Mouse (Mus musculus): ENCODE results near the gene Golga5. TPM values are rescaled to one million over a fixed set of nuclear protein-coding genes. Genes with fewer than 3 reads are reported as not detected.
A peak's percentile ranks its signal among the peaks of the same experiment; 100 is the strongest.

The Golga5 gene
- polyA plus RNA-seq, 1 experiment from 2014 or later, result 36.0 TPM

GRCm38 (mm10) chr12:102453581-102453980, 15.4 kb upstream of the Golga5 start:
- Histone ChIP-seq H3K27ac (replicated peaks; ENCODE audit: low read depth, low read length) (no peak overlapping the region), H3K4me3 (ENCODE audit: low read depth, low read length) (no peak overlapping the region), H3K36me3 (ENCODE audit: control insufficient read depth, insufficient read depth, low read length) (no peaks in the 10 kb centered on the region), H3K4me1 (ENCODE audit: control insufficient read depth, insufficient read depth, low read length) (0 out of 2 replicates have a peak, but pooled peaks cover 5% of the 10 kb centered on the region), H3K9ac (ENCODE audit: low read length) (no peak overlapping the region), H3K9me3 (ENCODE audit: control insufficient read depth, low read length) (no peaks in the 10 kb centered on the region), H3K4me2 (ENCODE audit: low read depth, severe bottlenecking) (no peak overlapping the region), H3K27me3 (ENCODE audit: control insufficient read depth, insufficient read depth, low read length) (no peaks in the 10 kb centered on the region)
- DNase-seq (ENCODE audit: low spot score) (peak; percentile 56), ATAC-seq (ENCODE audit: insufficient number of reproducible peaks, low FRiP score, low TSS enrichment, low read depth) (no peak)
- WGBS, result 22% methylated on average over 6 of the region's 6 CpGs

DNA sequence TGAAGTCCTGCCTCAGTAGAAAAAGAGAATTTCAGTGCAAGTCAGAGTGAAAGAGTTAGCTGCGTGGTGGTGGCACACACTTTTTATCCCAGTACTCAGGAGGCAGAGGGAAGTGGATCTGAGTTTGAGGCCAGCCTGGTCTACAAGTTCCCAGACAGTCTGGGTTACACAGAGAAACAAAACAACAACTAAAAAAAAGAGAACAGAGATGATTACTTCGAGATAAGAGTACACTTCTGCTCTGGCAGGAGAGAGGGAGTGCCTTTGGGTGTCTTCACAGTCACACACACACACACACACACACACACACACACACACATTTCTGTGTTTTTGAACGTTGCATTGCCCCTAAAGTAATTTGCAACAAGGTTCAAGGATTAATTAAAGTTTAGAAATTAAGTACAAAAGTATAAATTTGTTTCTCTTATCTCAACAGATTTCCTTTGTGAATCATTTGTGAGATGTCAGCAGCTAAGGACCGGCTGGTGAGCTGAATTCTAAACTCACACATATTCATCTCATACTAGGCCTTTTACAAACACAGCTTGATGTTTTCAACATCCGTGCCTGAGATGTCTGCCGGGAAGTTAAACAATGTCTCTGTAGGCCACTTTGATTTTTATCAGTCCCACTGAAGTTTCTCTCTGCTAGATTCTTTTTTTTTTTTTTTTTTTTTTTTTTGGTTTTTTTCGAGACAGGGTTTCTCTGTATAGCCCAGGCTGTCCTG, 12.3 kb upstream of the Golga5 start:
- H3K9ac ChIP-seq (ENCODE audit: low read length), result no peak overlapping the region
- DNase-seq (ENCODE audit: low spot score) (no peak), ATAC-seq (ENCODE audit: insufficient number of reproducible peaks, low FRiP score, low TSS enrichment, low read depth) (no peak)
- H3K4me3 ChIP-seq (ENCODE audit: low read depth, low read length), result no peak overlapping the region
- H3K4me2 ChIP-seq (ENCODE audit: low read depth, severe bottlenecking), result no peak overlapping the region
- WGBS, result 77% methylated on average over 7 of the region's 7 CpGs
- no peaks in the 10 kb centered on the region for H3K27me3 ChIP-seq (ENCODE audit: control insufficient read depth, insufficient read depth, low read length)
- 0 out of 2 replicates have a peak, but pooled peaks cover 5% of the 10 kb centered on the region for H3K4me1 ChIP-seq (ENCODE audit: control insufficient read depth, insufficient read depth, low read length)
- H3K36me3 ChIP-seq (ENCODE audit: control insufficient read depth, insufficient read depth, low read length), result no peaks in the 10 kb centered on the region
- no peaks in the 10 kb centered on the region for H3K9me3 ChIP-seq (ENCODE audit: control insufficient read depth, low read length)
- H3K27ac ChIP-seq (replicated peaks; ENCODE audit: low read depth, low read length), result no peak overlapping the region

GRCm38 (mm10) chr12:102460014-102460413, 8.9 kb upstream of the Golga5 start:
- Histone ChIP-seq H3K36me3 (ENCODE audit: control insufficient read depth, insufficient read depth, low read length) (no peaks in the 10 kb centered on the region), H3K27me3 (ENCODE audit: control insufficient read depth, insufficient read depth, low read length) (no peaks in the 10 kb centered on the region), H3K9me3 (ENCODE audit: control insufficient read depth, low read length) (no peaks in the 10 kb centered on the region), H3K9ac (ENCODE audit: low read length) (no peak overlapping the region), H3K27ac (replicated peaks; ENCODE audit: low read depth, low read length) (no peak overlapping the region), H3K4me1 (ENCODE audit: control insufficient read depth, insufficient read depth, low read length) (no peaks in the 10 kb centered on the region), H3K4me3 (ENCODE audit: low read depth, low read length) (no peak overlapping the region), H3K4me2 (ENCODE audit: low read depth, severe bottlenecking) (no peak overlapping the region)
- DNase-seq (ENCODE audit: low spot score) (no peak), ATAC-seq (ENCODE audit: insufficient number of reproducible peaks, low FRiP score, low TSS enrichment, low read depth) (no peak)
- 75% methylated on average over 5 of the region's 5 CpGs for WGBS

- Histone ChIP-seq H3K4me1 (ENCODE audit: control insufficient read depth, insufficient read depth, low read length) (no peaks in the 10 kb centered on the region), H3K4me3 (ENCODE audit: low read depth, low read length) (no peak overlapping the region), H3K27ac (replicated peaks; ENCODE audit: low read depth, low read length) (no peak overlapping the region), H3K4me2 (ENCODE audit: low read depth, severe bottlenecking) (no peak overlapping the region), H3K9ac (ENCODE audit: low read length) (no peak overlapping the region), H3K9me3 (ENCODE audit: control insufficient read depth, low read length) (no peaks in the 10 kb centered on the region), H3K27me3 (ENCODE audit: control insufficient read depth, insufficient read depth, low read length) (no peaks in the 10 kb centered on the region), H3K36me3 (ENCODE audit: control insufficient read depth, insufficient read depth, low read length) (no peaks in the 10 kb centered on the region)
- ATAC-seq (ENCODE audit: insufficient number of reproducible peaks, low FRiP score, low TSS enrichment, low read depth) (no peak), DNase-seq (ENCODE audit: low spot score) (no peak)
- 76% methylated on average over 5 of the region's 5 CpGs for WGBS
Observed at GRCm38 (mm10) chr12:102461177-102461576, 7.8 kb upstream of the Golga5 start.

GRCm38 (mm10) chr12:102464650-102465049, 4.3 kb upstream of the Golga5 start:
- no peak overlapping the region for H3K9ac ChIP-seq (ENCODE audit: low read length)
- DNase-seq (ENCODE audit: low spot score), result no peak
- no peaks in the 10 kb centered on the region for H3K9me3 ChIP-seq (ENCODE audit: control insufficient read depth, low read length)
- no peak overlapping the region for H3K27ac ChIP-seq (replicated peaks; ENCODE audit: low read depth, low read length)
- H3K4me3 ChIP-seq (ENCODE audit: low read depth, low read length), result no peak overlapping the region
- H3K27me3 ChIP-seq (ENCODE audit: control insufficient read depth, insufficient read depth, low read length), result no peaks in the 10 kb centered on the region
- H3K4me1 ChIP-seq (ENCODE audit: control insufficient read depth, insufficient read depth, low read length), result no peaks in the 10 kb centered on the region
- no peak for ATAC-seq (ENCODE audit: insufficient number of reproducible peaks, low FRiP score, low TSS enrichment, low read depth)
- H3K36me3 ChIP-seq (ENCODE audit: control insufficient read depth, insufficient read depth, low read length), result no peaks in the 10 kb centered on the region
- no peak overlapping the region for H3K4me2 ChIP-seq (ENCODE audit: low read depth, severe bottlenecking)
- 60% methylated on average over 4 of the region's 4 CpGs for WGBS

- no peaks in the 10 kb centered on the region for H3K4me1 ChIP-seq (ENCODE audit: control insufficient read depth, insufficient read depth, low read length)
- H3K27me3 ChIP-seq (ENCODE audit: control insufficient read depth, insufficient read depth, low read length), result no peaks in the 10 kb centered on the region
- no peak for ATAC-seq (ENCODE audit: insufficient number of reproducible peaks, low FRiP score, low TSS enrichment, low read depth)
- H3K9ac ChIP-seq (ENCODE audit: low read length), result no peak overlapping the region
- no peak overlapping the region for H3K4me3 ChIP-seq (ENCODE audit: low read depth, low read length)
- no peak for DNase-seq (ENCODE audit: low spot score)
- no peak overlapping the region for H3K27ac ChIP-seq (replicated peaks; ENCODE audit: low read depth, low read length)
- WGBS, result 80% methylated on average over 1 of the region's 1 CpGs
- no peaks in the 10 kb centered on the region for H3K9me3 ChIP-seq (ENCODE audit: control insufficient read depth, low read length)
- H3K36me3 ChIP-seq (ENCODE audit: control insufficient read depth, insufficient read depth, low read length), result no peaks in the 10 kb centered on the region
- H3K4me2 ChIP-seq (ENCODE audit: low read depth, severe bottlenecking), result no peak overlapping the region
Observed at GRCm38 (mm10) chr12:102468136-102468535, 799 bp upstream of the Golga5 start.

DNA sequence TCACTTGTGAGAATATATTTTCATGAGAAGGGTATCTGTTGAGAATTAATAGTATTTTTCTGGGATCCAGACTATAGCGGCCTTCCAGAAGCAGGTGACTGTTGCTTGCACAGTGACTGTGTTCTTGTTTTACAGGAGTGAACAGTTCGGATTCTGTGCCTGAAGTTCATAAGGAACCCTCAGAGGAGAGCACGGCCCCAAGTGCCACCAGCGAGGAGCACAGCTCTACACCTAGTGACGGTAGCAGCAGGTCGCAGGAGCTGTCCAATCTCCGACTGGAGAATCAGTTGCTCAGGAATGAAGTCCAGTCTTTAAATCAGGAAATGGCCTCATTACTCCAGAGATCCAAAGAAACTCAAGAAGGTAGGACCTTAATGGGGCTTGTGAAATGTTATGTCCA, 5.5 kb downstream of the Golga5 start:
- 94% methylated on average over 7 of the region's 7 CpGs for WGBS
- H3K36me3 ChIP-seq (ENCODE audit: control insufficient read depth, insufficient read depth, low read length), result peaks cover 2% of the 10 kb centered on the region; the same call in 1 of the 2 replicates
- H3K4me2 ChIP-seq (ENCODE audit: low read depth, severe bottlenecking), result no peak overlapping the region
- no peak for DNase-seq (ENCODE audit: low spot score)
- no peak for ATAC-seq (ENCODE audit: insufficient number of reproducible peaks, low FRiP score, low TSS enrichment, low read depth)
- H3K4me1 ChIP-seq (ENCODE audit: control insufficient read depth, insufficient read depth, low read length), result no peaks in the 10 kb centered on the region
- H3K9ac ChIP-seq (ENCODE audit: low read length), result no peak overlapping the region
- H3K27me3 ChIP-seq (ENCODE audit: control insufficient read depth, insufficient read depth, low read length), result no peaks in the 10 kb centered on the region
- no peak overlapping the region for H3K27ac ChIP-seq (replicated peaks; ENCODE audit: low read depth, low read length)
- no peaks in the 10 kb centered on the region for H3K9me3 ChIP-seq (ENCODE audit: control insufficient read depth, low read length)
- H3K4me3 ChIP-seq (ENCODE audit: low read depth, low read length), result no peak overlapping the region

GRCm38 (mm10) chr12:102480481-102480880, 11.5 kb downstream of the Golga5 start:
- H3K36me3 ChIP-seq (ENCODE audit: control insufficient read depth, insufficient read depth, low read length), result peaks cover 3% of the 10 kb centered on the region; the same call in 1 of the 2 replicates
- H3K27me3 ChIP-seq (ENCODE audit: control insufficient read depth, insufficient read depth, low read length), result no peaks in the 10 kb centered on the region
- H3K27ac ChIP-seq (replicated peaks; ENCODE audit: low read depth, low read length), result no peak overlapping the region

GRCm38 (mm10) chr12:102484946-102485345, 16.0 kb downstream of the Golga5 start:
- WGBS, result 66% methylated on average over 3 of the region's 3 CpGs
- no peaks in the 10 kb centered on the region for H3K4me1 ChIP-seq (ENCODE audit: control insufficient read depth, insufficient read depth, low read length)
- H3K9ac ChIP-seq (ENCODE audit: low read length), result no peak overlapping the region
- H3K9me3 ChIP-seq (ENCODE audit: control insufficient read depth, low read length), result no peaks in the 10 kb centered on the region
- no peak overlapping the region for H3K4me3 ChIP-seq (ENCODE audit: low read depth, low read length)
- H3K27me3 ChIP-seq (ENCODE audit: control insufficient read depth, insufficient read depth, low read length), result no peaks in the 10 kb centered on the region
- DNase-seq (ENCODE audit: low spot score) (no peak), ATAC-seq (ENCODE audit: insufficient number of reproducible peaks, low FRiP score, low TSS enrichment, low read depth) (no peak)
- no peak overlapping the region for H3K27ac ChIP-seq (replicated peaks; ENCODE audit: low read depth, low read length)
- H3K4me2 ChIP-seq (ENCODE audit: low read depth, severe bottlenecking), result no peak overlapping the region
- H3K36me3 ChIP-seq (ENCODE audit: control insufficient read depth, insufficient read depth, low read length), result peaks cover 9% of the 10 kb centered on the region; the same call in 1 of the 2 replicates

More at GRCm38 (mm10) chr12:102480481-102480880, 11.5 kb downstream of the Golga5 start:
- Histone ChIP-seq H3K9me3 (ENCODE audit: control insufficient read depth, low read length) (no peaks in the 10 kb centered on the region), H3K4me2 (ENCODE audit: low read depth, severe bottlenecking) (no peak overlapping the region), H3K9ac (ENCODE audit: low read length) (no peak overlapping the region), H3K4me1 (ENCODE audit: control insufficient read depth, insufficient read depth, low read length) (no peaks in the 10 kb centered on the region), H3K4me3 (ENCODE audit: low read depth, low read length) (no peak overlapping the region)
- ATAC-seq (ENCODE audit: insufficient number of reproducible peaks, low FRiP score, low TSS enrichment, low read depth) (no peak), DNase-seq (ENCODE audit: low spot score) (no peak)
- WGBS, result 90% methylated on average over 4 of the region's 4 CpGs

All from limb, embryonic 11.5 days (tissue).